Mouse (Mus musculus) midbrain, embryonic 16.5 days (tissue): Measurements from ENCODE around the gene Rars2. TPM values are rescaled to one million over a fixed set of nuclear protein-coding genes. Genes with fewer than 3 reads are reported as not detected.
"Not testable (repeated sequence)": the region's sequence is repeated elsewhere in the genome, so short reads cannot be mapped to it uniquely, and the experiment has no call there.

Experiments used
- ATAC-seq: fragments of 200-750 bp; cut with Nextera tagmentation; 2 replicates; pipeline ENCODE4 v1.8.0; 2017; ENCODE audit warnings: moderate TSS enrichment
- H3K27ac ChIP-seq: fragments of 300-500 bp; sonication (generic); 2 replicates; pipeline ENCODE4 v1.5.1; 2014; ENCODE audit warnings: mild to moderate bottlenecking, low read length, mixed read lengths
- H3K27me3 ChIP-seq: fragments of 300-500 bp; sonication (generic); 2 replicates; pipeline ENCODE4 v1.6.1; 2014; ENCODE audit warnings: low read depth, low read length, mixed read lengths; ENCODE audit not compliant: control insufficient read depth, insufficient read depth
- H3K36me3 ChIP-seq: fragments of 300-500 bp; sonication (generic); 2 replicates; pipeline ENCODE4 v1.6.1; 2014; ENCODE audit warnings: mild to moderate bottlenecking, low read length, moderate library complexity, mixed read lengths; ENCODE audit not compliant: control insufficient read depth, insufficient read depth
- H3K4me1 ChIP-seq: fragments of 300-500 bp; sonication (generic); 2 replicates; pipeline ENCODE4 v1.6.1; 2014; ENCODE audit warnings: mild to moderate bottlenecking, low read length, mixed read lengths; ENCODE audit not compliant: control insufficient read depth, insufficient read depth
- H3K4me2 ChIP-seq: fragments of 300-500 bp; sonication (generic); 2 replicates; pipeline ENCODE4 v1.6.1; 2014; ENCODE audit warnings: mild to moderate bottlenecking, low read length, mixed read lengths
- H3K4me3 ChIP-seq: fragments of 300-500 bp; sonication (generic); 2 replicates; pipeline ENCODE4 v1.5.1; 2014; ENCODE audit warnings: low read depth, mild to moderate bottlenecking, low read length, moderate library complexity, mixed read lengths
- H3K9ac ChIP-seq: fragments of 300-500 bp; sonication (generic); 2 replicates; pipeline ENCODE4 v1.6.1; 2014; ENCODE audit warnings: low read depth, low read length, mixed read lengths
- H3K9me3 ChIP-seq: fragments of 300-500 bp; sonication (generic); replicated peaks from 2 replicates; pipeline ENCODE4 v1.6.1; 2014; ENCODE audit warnings: mild to moderate bottlenecking, low read length, mixed read lengths; ENCODE audit not compliant: control insufficient read depth, poor library complexity, severe bottlenecking
- WGBS: fragments of 180-500 bp; shearing (Covaris S2); extraction: QIAGEN DNeasy Blood & Tissue Kit; methylation state at CpG from one replicate; pipeline ENCODE4 v1.1.7; 2014; 5-methylcytosine and 5-hydroxymethylcytosine counted together
- polyA plus RNA-seq: library from polyadenylated mRNA; unstranded; fragments of >200 nt; fragmentation: Nextera tagmentation; extraction: Ambion mirVana; gene quantifications from 2 replicates; pipeline ENCODE4 v1.2.1, GENCODE M21; 2015

Rars2 gene
- 50.4 and 59.3 TPM in 2 replicates for polyA plus RNA-seq

DNA sequence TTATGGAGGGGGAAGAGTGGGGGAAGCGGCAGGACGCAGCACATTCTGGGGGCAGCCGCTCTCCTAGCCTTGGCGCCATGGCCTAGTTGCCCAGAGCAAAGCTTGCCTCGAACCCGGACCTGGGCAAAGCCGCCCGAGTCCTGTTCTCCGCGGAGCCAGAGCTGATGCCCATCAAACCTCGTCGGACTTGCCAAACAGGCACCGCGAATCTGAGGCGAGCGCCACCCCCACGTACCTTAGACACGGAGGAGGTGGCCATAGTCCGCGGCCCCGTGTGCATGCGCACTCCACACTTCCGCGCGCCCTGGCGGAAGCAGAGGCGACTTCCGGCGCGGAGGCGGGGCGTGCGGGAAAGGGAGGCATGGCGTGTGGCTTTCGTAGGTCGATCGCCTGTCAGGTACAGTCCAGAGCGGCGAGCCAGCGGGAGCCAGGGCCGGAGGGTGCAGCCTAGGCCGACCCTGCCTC, at the start of gene Rars2, which contains the start of gene Orc3:
TSS of gene Rars2 (plus strand) at position 328 of the 465 bp plus-strand sequence.
TSS of gene Orc3 (minus strand) at position 315 of the 465 bp plus-strand sequence.
- Histone ChIP-seq H3K27me3 (no peaks in the 10 kb centered on the region), H3K36me3 (peaks cover 2% of the 10 kb centered on the region), H3K4me2 (peak within 1 kb of the TSS; percentile 98), H3K4me1 (peaks cover 24% of the 10 kb centered on the region), H3K9ac (peak within 1 kb of the TSS; percentile 70), H3K9me3 (no peaks in the 10 kb centered on the region), H3K4me3 (peak within 1 kb of the TSS; percentile 67), H3K27ac (peak within 1 kb of the TSS; percentile 84)
- WGBS, result under 1% methylated on average over 40 of the region's 42 CpGs
- peak; percentile 99 for ATAC-seq

DNA sequence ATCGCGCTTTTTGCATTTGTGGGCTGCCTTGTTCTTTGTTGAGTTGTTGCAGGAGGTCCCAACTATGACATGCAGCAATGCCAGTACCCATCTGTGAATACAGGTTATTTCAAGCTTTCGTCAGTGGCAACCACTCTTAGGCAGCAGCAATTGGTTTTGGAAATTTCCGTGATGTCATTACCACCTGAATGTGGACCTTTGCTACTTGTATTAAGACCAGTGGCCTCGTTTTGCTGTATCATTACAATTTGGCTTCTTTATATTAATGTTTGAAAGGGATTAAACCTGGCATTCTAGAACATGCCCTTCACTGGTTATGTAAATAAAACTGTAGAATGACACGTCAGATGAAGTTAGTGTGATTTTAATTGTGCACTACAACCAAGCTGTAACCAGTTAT, 48.5 kb upstream of the Rars2 start:
- Histone ChIP-seq H3K27me3 (no peaks in the 10 kb centered on the region), H3K9me3 (no peaks in the 10 kb centered on the region), H3K36me3 (peaks cover 14% of the 10 kb centered on the region), H3K9ac (no peak overlapping the region), H3K27ac (no peak overlapping the region), H3K4me3 (no peak overlapping the region), H3K4me1 (peaks cover 3% of the 10 kb centered on the region; the same call in 1 of the 2 replicates), H3K4me2 (no peak overlapping the region)
- WGBS, result 89% methylated on average over 6 of the region's 6 CpGs
- no peak for ATAC-seq

DNA sequence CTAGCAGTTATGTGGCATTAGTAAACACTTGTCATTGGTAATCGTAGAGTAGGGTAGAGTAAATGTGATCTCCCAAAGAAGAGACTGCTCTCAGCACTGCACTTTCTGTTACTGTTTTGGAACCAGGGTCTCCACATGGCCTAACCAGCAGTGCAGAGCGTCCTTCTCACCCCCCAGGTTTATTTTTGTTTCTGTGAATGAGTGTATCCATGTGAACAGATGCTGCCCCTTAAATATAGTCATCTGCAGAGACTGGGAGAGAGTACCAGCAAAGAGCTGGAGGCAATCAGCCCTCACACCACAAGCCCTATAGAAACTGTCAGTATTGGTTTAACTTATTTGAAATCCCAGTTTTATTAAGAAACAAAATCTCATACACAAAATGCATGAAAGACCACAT, 41.9 kb upstream of the Rars2 start:
- H3K36me3 ChIP-seq, result peaks cover 25% of the 10 kb centered on the region
- H3K4me3 ChIP-seq, result no peak overlapping the region
- H3K9me3 ChIP-seq, result no peaks in the 10 kb centered on the region
- H3K9ac ChIP-seq, result no peak overlapping the region
- no peak overlapping the region for H3K4me2 ChIP-seq
- no peak overlapping the region for H3K27ac ChIP-seq
- WGBS, result 85% methylated on average over 2 of the region's 2 CpGs
- H3K27me3 ChIP-seq, result no peaks in the 10 kb centered on the region
- H3K4me1 ChIP-seq, result no peaks in the 10 kb centered on the region
- ATAC-seq, result no peak

DNA sequence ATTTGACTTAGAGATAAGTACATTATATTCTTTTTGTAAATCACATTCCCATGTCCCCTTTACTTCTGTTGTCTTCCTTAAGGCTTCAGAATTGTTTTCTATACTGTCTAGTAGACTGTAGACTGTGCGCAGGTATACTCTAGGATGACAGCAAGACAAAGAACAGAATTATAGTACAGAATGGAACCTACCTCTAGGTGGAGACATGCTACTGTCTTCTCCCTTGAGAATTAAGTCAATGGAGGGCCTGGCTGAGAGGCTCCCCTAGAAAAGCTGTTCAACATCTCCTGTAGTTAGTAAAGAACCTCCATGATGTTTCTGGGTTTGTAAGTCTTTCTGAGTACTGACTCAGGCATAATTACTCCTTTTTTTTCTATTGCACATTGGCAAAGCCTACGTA, 37.7 kb upstream of the Rars2 start:
- Histone ChIP-seq H3K27ac (no peak overlapping the region), H3K9ac (no peak overlapping the region), H3K9me3 (no peaks in the 10 kb centered on the region), H3K27me3 (no peaks in the 10 kb centered on the region), H3K4me3 (no peak overlapping the region), H3K4me1 (no peaks in the 10 kb centered on the region), H3K36me3 (peaks cover 26% of the 10 kb centered on the region), H3K4me2 (no peak overlapping the region)
- ATAC-seq, result no peak
- WGBS, result 91% methylated on average over 2 of the region's 2 CpGs

DNA sequence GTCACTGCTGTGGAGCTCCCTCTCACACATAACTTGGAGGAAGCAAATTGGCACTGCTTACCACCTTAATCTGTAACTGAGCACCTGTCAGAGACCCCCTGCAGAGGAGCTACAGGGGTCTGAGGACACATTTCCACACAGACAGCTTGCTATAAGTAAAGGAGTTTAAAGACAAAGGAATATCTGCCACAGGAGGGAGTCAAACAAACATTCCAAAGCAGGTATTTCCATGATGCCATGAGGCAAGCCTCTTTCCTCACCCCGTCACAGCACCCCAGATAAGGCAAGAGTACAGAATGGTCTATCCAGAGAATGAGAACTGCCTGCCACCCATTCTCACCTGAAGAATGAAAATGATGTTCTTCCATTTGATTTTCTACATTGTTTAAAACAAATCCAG, 35.5 kb upstream of the Rars2 start:
- no peak for ATAC-seq
- Histone ChIP-seq H3K36me3 (peaks cover 33% of the 10 kb centered on the region), H3K9ac (no peak overlapping the region), H3K4me3 (no peak overlapping the region), H3K9me3 (no peaks in the 10 kb centered on the region), H3K4me2 (no peak overlapping the region), H3K27ac (no peak overlapping the region), H3K27me3 (no peaks in the 10 kb centered on the region), H3K4me1 (no peaks in the 10 kb centered on the region)
- 81% methylated on average over 1 of the region's 1 CpGs for WGBS

DNA sequence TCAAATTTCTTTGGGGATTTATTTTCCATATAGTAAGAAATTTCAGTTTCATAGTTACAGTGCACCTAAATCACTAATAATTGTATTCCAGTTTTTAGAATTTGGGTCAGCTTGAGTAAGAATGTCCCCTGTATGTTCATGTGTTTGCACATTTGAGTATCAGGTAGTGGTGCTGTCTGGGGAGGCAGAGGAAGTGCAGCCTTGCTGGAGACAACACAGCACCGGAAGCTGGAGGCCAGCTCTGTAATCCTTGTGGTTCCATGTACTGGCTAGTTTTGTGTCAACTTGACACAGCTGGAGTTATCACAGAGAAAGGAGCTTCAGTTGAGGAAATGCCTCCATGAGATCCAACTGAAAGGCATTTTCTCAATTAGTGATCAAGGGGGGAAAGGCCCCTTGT, 33.3 kb upstream of the Rars2 start:
- H3K36me3 ChIP-seq, result peaks cover 35% of the 10 kb centered on the region
- H3K9ac ChIP-seq, H3K4me3 ChIP-seq, H3K9me3 ChIP-seq, H3K4me2 ChIP-seq, H3K27ac ChIP-seq, H3K27me3 ChIP-seq, H3K4me1 ChIP-seq, ATAC-seq: not testable (repeated sequence)
- WGBS, result 88% methylated on average over 1 of the region's 1 CpGs

DNA sequence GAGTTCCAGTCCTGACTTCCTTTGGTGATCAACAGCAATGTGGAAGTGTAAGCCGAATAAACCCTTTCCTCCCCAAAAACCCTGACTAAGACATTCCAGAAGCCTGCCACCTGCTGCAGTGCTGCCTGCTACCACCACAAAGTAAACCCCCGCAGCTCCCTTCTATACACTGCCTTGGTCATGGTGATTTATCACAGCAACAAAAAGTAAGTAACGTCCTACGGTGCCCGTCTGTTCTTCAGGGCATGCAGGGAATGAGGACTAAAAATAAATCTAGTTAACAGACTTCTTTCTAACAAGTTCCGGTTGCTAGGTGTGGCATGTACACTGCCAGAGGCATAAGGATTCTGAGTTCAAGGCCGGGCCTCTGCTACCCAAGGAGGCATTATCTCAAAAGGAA, 32.8 kb upstream of the Rars2 start:
- H3K27ac ChIP-seq, result no peak overlapping the region
- H3K4me3 ChIP-seq, result no peak overlapping the region
- WGBS, result 64% methylated on average over 7 of the region's 7 CpGs
- no peak for ATAC-seq
- no peak overlapping the region for H3K9ac ChIP-seq
- H3K4me1 ChIP-seq, result no peaks in the 10 kb centered on the region
- H3K4me2 ChIP-seq, result no peak overlapping the region
- H3K27me3 ChIP-seq, result no peaks in the 10 kb centered on the region
- H3K9me3 ChIP-seq, result no peaks in the 10 kb centered on the region
- H3K36me3 ChIP-seq, result peaks cover 35% of the 10 kb centered on the region

DNA sequence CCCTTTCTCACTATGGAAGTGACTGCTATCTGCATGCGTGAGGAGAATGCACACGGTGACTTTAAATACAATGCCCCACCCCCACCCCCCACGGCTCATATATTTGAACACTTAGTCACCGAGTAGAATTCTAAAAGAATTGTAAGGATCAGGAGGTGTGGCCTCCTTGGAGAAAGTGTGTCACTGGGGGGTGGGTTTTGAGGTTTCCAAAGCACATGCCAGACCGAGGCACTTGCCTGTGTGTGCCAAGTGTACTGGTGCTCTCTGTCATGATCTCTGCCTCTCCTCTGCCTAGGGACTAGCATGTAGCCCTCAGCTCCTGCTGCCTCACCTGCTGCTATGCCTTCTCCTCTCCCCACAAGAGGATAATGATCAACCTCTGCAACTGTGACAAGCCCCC, 32.3 kb upstream of the Rars2 start:
- Histone ChIP-seq H3K4me2 (no peak overlapping the region), H3K27me3 (no peaks in the 10 kb centered on the region), H3K4me1 (no peaks in the 10 kb centered on the region), H3K9me3 (no peaks in the 10 kb centered on the region), H3K9ac (no peak overlapping the region), H3K27ac (no peak overlapping the region), H3K36me3 (peaks cover 31% of the 10 kb centered on the region), H3K4me3 (no peak overlapping the region)
- no peak for ATAC-seq
- 63% methylated on average over 5 of the region's 5 CpGs for WGBS

DNA sequence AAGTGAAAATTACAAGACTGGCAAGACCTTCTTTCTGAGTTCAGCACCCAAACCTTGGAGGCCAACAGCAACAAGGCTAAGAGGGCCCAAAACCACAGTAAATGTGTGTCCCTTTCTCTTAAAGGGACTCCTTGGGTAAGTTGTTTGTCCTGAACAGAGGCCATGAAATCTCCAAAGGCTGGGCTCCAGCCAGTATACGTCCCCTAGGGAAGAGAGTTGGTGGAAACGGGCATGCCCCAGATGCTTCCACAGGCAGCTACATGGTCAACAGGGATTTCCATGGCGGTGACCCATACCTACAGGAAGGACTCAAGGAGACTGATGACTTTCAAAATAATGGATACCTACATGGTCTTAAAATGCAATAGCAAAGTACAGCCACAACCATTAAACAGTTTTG, 31.3 kb upstream of the Rars2 start:
- Histone ChIP-seq H3K27ac (no peak overlapping the region), H3K27me3 (no peaks in the 10 kb centered on the region), H3K9me3 (no peaks in the 10 kb centered on the region), H3K4me3 (no peak overlapping the region), H3K36me3 (peaks cover 28% of the 10 kb centered on the region), H3K9ac (no peak overlapping the region), H3K4me2 (no peak overlapping the region), H3K4me1 (no peaks in the 10 kb centered on the region)
- no peak for ATAC-seq
- WGBS, result 89% methylated on average over 3 of the region's 3 CpGs
